Mouse (Mus musculus): ENCODE data around the gene Apoc1.

Apoc1 gene

GRCm38 (mm10) chr7:19691873-19692865, at the start of gene Apoc1:
Apoc1 (minus strand) TSS chr7:19692660.
- DNase-seq = no peak

GRCm38 (mm10) chr7:19741329-19742031, 49.0 kb upstream of the Apoc1 start:
- DNase-seq = peak; percentile 23

- DNase-seq = no peak
Measured at GRCm38 (mm10) chr7:19740269-19740668, 47.8 kb upstream of the Apoc1 start.

DNA sequence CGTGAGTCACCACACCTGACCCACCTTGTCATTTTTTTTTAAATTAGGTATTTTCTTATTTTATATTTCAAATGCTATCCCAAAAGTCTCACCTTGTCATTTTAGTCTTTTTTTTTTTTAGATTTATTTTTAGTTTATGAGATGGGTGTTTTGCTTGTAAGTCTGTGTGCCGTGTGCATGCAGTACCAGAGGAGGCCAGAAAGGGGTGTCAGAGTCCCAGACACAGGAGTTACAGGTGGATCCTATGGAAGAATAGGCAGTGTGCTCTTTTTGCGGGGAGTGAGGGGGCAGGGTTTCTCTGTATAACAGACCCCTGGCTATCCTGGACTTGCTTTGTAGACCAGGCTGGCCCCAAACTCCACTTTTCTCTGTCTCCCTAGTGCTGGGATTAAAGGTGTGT, 46.3 kb upstream of the Apoc1 start:
- no peak for DNase-seq

DNA sequence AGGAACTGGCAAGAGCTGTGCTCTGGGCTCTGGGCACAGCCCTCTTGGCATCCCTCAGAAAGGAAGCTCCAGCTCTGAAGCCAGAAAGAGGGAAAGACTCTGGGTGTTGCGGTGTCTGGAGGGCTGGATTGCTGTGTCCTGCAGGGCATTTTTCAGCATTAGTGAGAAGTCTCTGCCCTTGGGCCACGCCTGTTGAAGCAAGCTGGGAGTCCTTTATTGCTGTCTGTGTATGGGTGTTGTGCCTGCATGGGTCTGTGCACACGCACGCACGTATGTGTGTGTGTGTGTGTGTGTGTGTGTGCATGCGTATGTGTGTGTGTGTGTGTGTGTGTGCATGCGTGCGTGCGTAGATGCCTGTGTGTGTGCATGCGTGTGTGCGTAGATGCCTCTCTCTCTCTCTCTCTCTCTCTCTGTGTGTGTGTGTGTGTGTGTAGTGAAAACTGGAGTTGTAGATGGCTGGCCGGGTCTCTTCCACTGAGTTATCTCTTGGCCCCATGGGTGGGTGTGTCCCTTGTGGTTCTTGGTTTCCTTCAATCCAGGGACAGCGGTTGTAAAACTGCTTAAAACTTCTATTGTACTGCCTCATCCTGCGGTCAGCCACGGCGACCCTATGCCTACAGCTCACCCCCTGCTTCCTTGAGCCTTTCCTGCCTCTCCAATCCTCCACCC, 44.1 kb upstream of the Apoc1 start:
- DNase-seq = no peak

DNA sequence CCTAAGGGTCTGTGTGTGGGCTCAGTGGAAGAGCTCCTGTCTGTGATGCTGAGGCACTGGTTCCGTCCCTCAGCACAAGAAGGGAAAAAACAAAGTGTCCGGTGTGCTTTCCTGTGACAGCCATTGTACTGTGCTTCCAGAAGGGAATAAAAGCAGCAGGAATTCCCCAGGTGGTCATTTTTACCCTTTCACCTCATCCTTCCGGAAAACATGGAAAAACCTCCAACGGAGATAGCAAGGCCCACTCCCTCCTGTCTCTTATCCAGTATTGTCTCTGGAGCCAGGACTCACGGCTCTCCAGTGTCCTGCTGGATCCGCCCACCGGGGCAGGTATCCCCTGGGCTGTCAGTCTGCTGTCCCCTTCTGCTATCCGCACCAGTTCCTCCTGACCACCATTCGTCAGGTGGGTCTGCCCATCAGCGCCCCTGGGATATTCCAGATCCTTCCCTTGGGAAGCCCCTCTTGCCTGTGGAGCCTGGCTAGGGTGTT, 41.8 kb upstream of the Apoc1 start:
- no peak for DNase-seq

GRCm38 (mm10) chr7:19726541-19726940, 34.1 kb upstream of the Apoc1 start:
- no peak for DNase-seq

GRCm38 (mm10) chr7:19724167-19724566, 31.7 kb upstream of the Apoc1 start:
- peak; percentile 75 for DNase-seq

- DNase-seq = peak; percentile 74
Measured at GRCm38 (mm10) chr7:19722754-19723195, 30.3 kb upstream of the Apoc1 start.

GRCm38 (mm10) chr7:19719200-19719599, 26.7 kb upstream of the Apoc1 start:
- no peak for DNase-seq

DNA sequence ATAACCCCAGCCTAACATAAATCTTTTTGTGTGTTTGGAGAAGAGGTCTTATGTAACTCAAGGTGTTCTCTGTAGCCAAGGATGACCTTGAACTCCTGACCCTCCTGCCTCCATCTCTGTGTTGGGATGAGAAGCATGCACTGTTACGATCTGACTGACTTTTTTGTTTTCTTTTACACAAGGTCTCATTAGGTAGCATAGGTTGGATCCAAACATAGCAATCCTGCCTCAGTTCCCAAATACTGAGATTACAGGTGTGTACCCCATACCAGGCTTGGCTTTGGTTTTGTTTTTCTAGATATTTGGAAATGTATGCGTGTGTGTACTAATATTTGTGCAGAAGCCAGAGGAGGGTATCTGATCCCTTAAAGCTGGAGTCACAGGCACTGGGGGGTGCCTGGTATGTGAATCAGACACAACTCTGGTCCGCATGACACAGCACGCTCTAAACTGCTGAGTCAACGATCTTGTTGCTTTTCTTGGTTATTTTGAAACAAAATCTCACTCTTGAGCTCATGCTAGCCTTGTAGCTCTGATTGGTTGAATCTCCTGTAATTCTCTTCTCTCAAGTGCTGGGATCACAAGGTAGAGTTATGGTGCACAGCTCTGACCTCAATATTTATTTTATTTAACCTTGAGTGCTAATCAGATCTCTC, 26.0 kb upstream of the Apoc1 start:
- DNase-seq = no peak

GRCm38 (mm10) chr7:19717346-19717745, 24.9 kb upstream of the Apoc1 start:
- no peak for DNase-seq

- no peak for DNase-seq
Measured at GRCm38 (mm10) chr7:19716822-19717221, 24.4 kb upstream of the Apoc1 start.

DNA sequence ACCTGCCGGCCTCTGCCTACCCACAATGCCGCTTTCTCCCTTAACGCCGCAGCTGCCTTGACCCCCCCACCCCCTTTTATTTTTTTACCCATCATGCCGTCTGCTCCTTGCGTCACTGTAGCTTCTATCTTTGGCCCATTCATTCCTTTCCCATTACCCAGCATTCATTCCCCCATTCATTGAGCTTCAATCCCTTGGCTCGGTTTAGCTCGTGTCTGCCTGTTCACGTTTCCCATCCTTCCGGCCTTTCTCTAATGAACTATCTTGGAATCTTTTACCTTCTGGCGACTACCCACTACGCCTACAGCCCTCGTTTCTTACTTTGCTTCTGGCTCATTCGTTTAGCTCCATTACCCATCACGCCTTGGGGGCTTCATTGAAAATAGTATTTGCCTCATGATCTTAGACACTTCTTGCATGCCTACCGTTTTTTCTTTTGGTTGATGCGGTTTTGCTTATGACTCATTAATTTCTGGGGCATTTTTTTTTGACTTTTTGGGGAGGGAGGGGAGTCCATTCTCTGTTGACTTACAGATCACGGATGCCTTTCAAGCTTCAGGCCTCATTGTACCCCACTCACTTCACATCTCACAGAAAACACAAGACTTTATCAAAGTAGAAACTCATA, 23.7 kb upstream of the Apoc1 start:
- no peak for DNase-seq

GRCm38 (mm10) chr7:19715239-19716054, 23.0 kb upstream of the Apoc1 start, which contains the start of gene Tomm40:
Tomm40 (minus strand) TSS chr7:19715438.
- DNase-seq = peak; percentile 100

DNA sequence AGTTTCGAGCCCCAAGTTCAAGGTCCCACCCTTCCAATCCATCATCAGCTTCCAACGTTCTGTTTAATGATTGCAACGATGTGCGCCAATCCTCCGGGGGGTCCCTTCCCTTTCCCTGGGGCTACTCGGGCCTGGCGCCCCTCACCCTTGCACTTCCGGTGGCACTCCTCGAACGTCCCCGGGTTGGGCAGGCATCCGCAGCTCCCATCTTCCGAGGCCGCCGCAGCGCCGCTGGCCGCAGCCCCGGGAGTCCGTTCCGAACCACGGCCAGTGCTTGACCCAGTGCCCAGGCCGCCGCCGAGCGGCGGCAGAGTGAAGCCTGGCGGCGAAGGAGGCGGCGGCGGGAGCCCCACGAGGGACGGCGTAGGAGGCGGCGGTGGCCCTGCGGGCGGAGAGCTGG, 22.4 kb upstream of the Apoc1 start:
- DNase-seq = no peak

DNA sequence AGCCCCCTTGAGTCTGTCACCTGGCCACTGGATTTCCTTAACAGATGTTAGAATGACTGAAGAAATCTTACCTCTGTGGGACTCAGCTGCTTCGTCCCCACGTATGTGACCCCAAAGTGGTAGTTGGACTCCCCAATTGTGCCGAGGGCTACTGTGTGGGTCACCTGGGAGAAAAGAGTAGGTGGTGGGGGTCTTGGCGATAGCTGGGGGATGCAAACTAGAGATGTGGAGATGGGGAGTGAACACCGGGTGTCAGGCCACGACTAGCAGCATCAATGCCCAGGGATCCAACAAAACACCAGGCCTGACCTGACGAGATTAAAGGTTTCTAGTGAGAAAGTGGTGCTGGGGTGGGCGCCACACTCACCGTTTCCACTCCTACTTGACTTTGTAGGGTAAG, 21.1 kb upstream of the Apoc1 start:
- DNase-seq = no peak

DNA sequence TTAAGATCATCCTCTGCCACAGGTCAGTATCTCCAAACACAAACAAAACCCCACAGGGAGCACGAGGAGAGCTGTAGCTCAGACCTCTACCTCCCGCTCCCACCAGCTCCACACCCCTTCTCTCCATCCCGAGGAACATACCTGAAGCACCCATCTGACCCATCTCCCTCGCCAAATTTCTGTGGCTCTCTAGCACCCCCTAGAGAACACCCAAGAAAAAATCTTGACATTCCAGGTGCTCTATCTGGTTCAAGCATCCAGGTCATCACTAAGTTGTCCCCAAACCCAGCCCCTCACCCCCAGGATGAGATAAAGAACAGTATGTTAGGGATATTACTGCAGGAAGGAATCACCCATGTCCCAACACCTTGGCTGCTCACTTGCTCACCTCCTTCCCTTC, 20.7 kb upstream of the Apoc1 start:
- DNase-seq = no peak

GRCm38 (mm10) chr7:19712414-19712813, 20.0 kb upstream of the Apoc1 start:
- DNase-seq = no peak

- no peak for DNase-seq
Measured at GRCm38 (mm10) chr7:19710650-19711049, 18.2 kb upstream of the Apoc1 start.

GRCm38 (mm10) chr7:19705271-19705670, 12.8 kb upstream of the Apoc1 start:
- no peak for DNase-seq
